Mouse (Mus musculus) cortical plate, adult 2 months (tissue): ENCODE results near the gene Hrct1.

Experiments
- CTCF ChIP-seq: fragments of 200-500 bp; IDR thresholded peaks from 2 replicates; pipeline ENCODE4 v1.5.1; 2011; ENCODE audit warnings: mild to moderate bottlenecking, control low read depth, low read length; ENCODE audit not compliant: insufficient read depth; ENCODE audit errors: extremely low read depth
- POLR2A ChIP-seq: fragments of 200-500 bp; IDR thresholded peaks from 2 replicates; pipeline ENCODE4 v1.6.1; 2011; ENCODE audit warnings: mild to moderate bottlenecking, low read length, control low read depth; ENCODE audit not compliant: insufficient read depth; ENCODE audit errors: extremely low read depth

- TF ChIP-seq CTCF (no peak), POLR2A (no peak)
These were observed 5.2 kb downstream of the Hrct1 start for GRCm38 (mm10) chr4:43732171-43732570.
